Mouse (Mus musculus) limb, embryonic 14.5 days (tissue): ENCODE data around the gene Col4a2. TPM values are rescaled to one million over a fixed set of nuclear protein-coding genes. Genes with fewer than 3 reads are reported as not detected.

Source experiments
- ATAC-seq: fragments of 200-750 bp; cut with Nextera tagmentation; 2 replicates; pipeline ENCODE4 v1.8.0; 2017; ENCODE audit warnings: low read depth, moderate number of reproducible peaks, moderate TSS enrichment; ENCODE audit not compliant: low FRiP score
- DNase-seq: peaks from one replicate; pipeline ENCODE4 v3.0.0-alpha.2; 2015; ENCODE audit warnings: low spot score
- H3K27ac ChIP-seq: fragments of 300-500 bp; sonication (generic); replicated peaks from 2 replicates; pipeline ENCODE4 v1.5.1; 2014; ENCODE audit warnings: low read depth, mild to moderate bottlenecking, low read length, moderate library complexity, mixed read lengths
- H3K27me3 ChIP-seq: fragments of 300-500 bp; sonication (generic); 2 replicates; pipeline ENCODE4 v1.6.1; 2014; ENCODE audit warnings: low read length, mixed read lengths; ENCODE audit not compliant: control insufficient read depth, insufficient read depth
- H3K36me3 ChIP-seq: fragments of 300-500 bp; sonication (generic); 2 replicates; pipeline ENCODE4 v1.6.1; 2014; ENCODE audit warnings: mild to moderate bottlenecking, low read length, moderate library complexity, mixed read lengths; ENCODE audit not compliant: control insufficient read depth, insufficient read depth
- H3K4me1 ChIP-seq: fragments of 300-500 bp; sonication (generic); 2 replicates; pipeline ENCODE4 v1.6.1; 2014; ENCODE audit warnings: antibody characterized with exemption, low read length, mixed read lengths; ENCODE audit not compliant: control insufficient read depth, insufficient read depth
- H3K4me2 ChIP-seq: fragments of 300-500 bp; sonication (generic); replicated peaks from 2 replicates; pipeline ENCODE4 v1.6.1; 2014; ENCODE audit warnings: low read depth, mild to moderate bottlenecking, low read length, moderate library complexity; ENCODE audit not compliant: severe bottlenecking
- H3K4me3 ChIP-seq: fragments of 300-500 bp; sonication (generic); replicated peaks from 2 replicates; pipeline ENCODE4 v1.5.1; 2014; ENCODE audit warnings: low read length
- H3K9ac ChIP-seq: fragments of 300-500 bp; sonication (generic); 2 replicates; pipeline ENCODE4 v1.6.1; 2014; ENCODE audit warnings: mild to moderate bottlenecking, low read depth, low read length, moderate library complexity; ENCODE audit not compliant: severe bottlenecking
- H3K9me3 ChIP-seq: fragments of 300-500 bp; sonication (generic); 2 replicates; pipeline ENCODE4 v1.6.1; 2016; ENCODE audit warnings: low read length; ENCODE audit not compliant: control insufficient read depth
- POLR2A ChIP-seq: fragments of 200-500 bp; IDR thresholded peaks from 2 replicates; pipeline ENCODE4 v1.8.0; 2012; ENCODE audit warnings: inconsistent platforms, mild to moderate bottlenecking, moderate library complexity, borderline replicate concordance; ENCODE audit not compliant: insufficient read depth, insufficient read length; ENCODE audit errors: extremely low read depth
- WGBS: fragments of 180-500 bp; shearing (Covaris S2); extraction: QIAGEN DNeasy Blood & Tissue Kit; methylation state at CpG from one replicate; pipeline ENCODE4 v1.1.7; 2014; 5-methylcytosine and 5-hydroxymethylcytosine counted together
- polyA plus RNA-seq, 2 experiments: library from polyadenylated mRNA; depleted of rRNA in 1 of 2; stranded (reverse) in 1 of 2; unstranded in 1 of 2; fragments of >200 nt; fragmentation: Nextera tagmentation in 1 of 2; extraction: Ambion mirVana in 1 of 2; gene quantifications; 2 replicates each; pipeline versions ENCODE4 v1.2.1 to v1.2.3; 2012 to 2014

The Col4a2 gene
- polyA plus RNA-seq, 2 experiments: 76.4 to 89.0 TPM

- no peaks in the 10 kb centered on the region for H3K9me3 ChIP-seq
- WGBS: 16% methylated on average over 4 of the region's 4 CpGs
- no peaks in the 10 kb centered on the region for H3K36me3 ChIP-seq
- no peak overlapping the region for H3K27ac ChIP-seq
- DNase-seq (no peak), ATAC-seq (no peak)
- H3K9ac ChIP-seq: no peak overlapping the region
- H3K4me1 ChIP-seq: peaks cover 15% of the 10 kb centered on the region
- H3K4me2 ChIP-seq: no peak overlapping the region
- H3K27me3 ChIP-seq: peaks cover 22% of the 10 kb centered on the region
- no peak for TF ChIP-seq POLR2A
- no peak overlapping the region for H3K4me3 ChIP-seq
Measured at GRCm38 (mm10) chr8:11473072-11473471, 160.5 kb downstream of the Col4a2 start.

GRCm38 (mm10) chr8:11475397-11475796, 162.8 kb downstream of the Col4a2 start:
- WGBS: 8% methylated on average over 9 of the region's 10 CpGs
- peaks cover 20% of the 10 kb centered on the region for H3K4me1 ChIP-seq

GRCm38 (mm10) chr8:11475876-11476275, 163.3 kb downstream of the Col4a2 start:
- Histone ChIP-seq H3K27me3 (peaks cover 41% of the 10 kb centered on the region), H3K9me3 (no peaks in the 10 kb centered on the region), H3K4me2 (no peak overlapping the region), H3K9ac (no peak overlapping the region), H3K27ac (no peak overlapping the region), H3K36me3 (no peaks in the 10 kb centered on the region), H3K4me1 (peaks cover 20% of the 10 kb centered on the region), H3K4me3 (no peak overlapping the region)
- no peak for TF ChIP-seq POLR2A
- 10% methylated on average over 2 of the region's 2 CpGs for WGBS
- no peak for DNase-seq
- ATAC-seq: no peak

More at GRCm38 (mm10) chr8:11475397-11475796, 162.8 kb downstream of the Col4a2 start:
- no peak overlapping the region for H3K4me3 ChIP-seq
- DNase-seq (no peak), ATAC-seq (no peak)
- no peaks in the 10 kb centered on the region for H3K36me3 ChIP-seq
- H3K27me3 ChIP-seq: peaks cover 41% of the 10 kb centered on the region
- no peaks in the 10 kb centered on the region for H3K9me3 ChIP-seq
- H3K27ac ChIP-seq: no peak overlapping the region
- no peak overlapping the region for H3K4me2 ChIP-seq
- no peak for TF ChIP-seq POLR2A
- no peak overlapping the region for H3K9ac ChIP-seq

- H3K9ac ChIP-seq: no peak overlapping the region
- ATAC-seq (peak; percentile 31; the same call in 1 of the 2 replicates), DNase-seq (peak; percentile 26)
Measured at GRCm38 (mm10) chr8:11476338-11477177, 164.0 kb downstream of the Col4a2 start.

GRCm38 (mm10) chr8:11477178-11477553, 164.6 kb downstream of the Col4a2 start:
- no peak overlapping the region for H3K27ac ChIP-seq
- ATAC-seq (no peak), DNase-seq (no peak)
- TF ChIP-seq POLR2A: no peak
- 5% methylated on average over 9 of the region's 9 CpGs for WGBS
- no peaks in the 10 kb centered on the region for H3K36me3 ChIP-seq
- H3K27me3 ChIP-seq: peaks cover 41% of the 10 kb centered on the region
- H3K4me1 ChIP-seq: peaks cover 20% of the 10 kb centered on the region
- H3K9ac ChIP-seq: no peak overlapping the region
- H3K9me3 ChIP-seq: no peaks in the 10 kb centered on the region
- peak overlapping the region; percentile 100 for H3K4me2 ChIP-seq
- peak overlapping the region; percentile 53 for H3K4me3 ChIP-seq

More at GRCm38 (mm10) chr8:11476338-11477177, 164.0 kb downstream of the Col4a2 start:
- no peak overlapping the region for H3K27ac ChIP-seq
- peak overlapping the region; percentile 53 for H3K4me3 ChIP-seq
- WGBS: 8% methylated on average over 24 of the region's 24 CpGs
- H3K4me2 ChIP-seq: peak overlapping the region; percentile 100
- no peaks in the 10 kb centered on the region for H3K9me3 ChIP-seq
- peaks cover 41% of the 10 kb centered on the region for H3K27me3 ChIP-seq
- no peaks in the 10 kb centered on the region for H3K36me3 ChIP-seq
- TF ChIP-seq POLR2A: no peak
- peaks cover 20% of the 10 kb centered on the region for H3K4me1 ChIP-seq
